Mouse (Mus musculus): ENCODE measurements around the gene Rgs7.

Gene Rgs7

DNA sequence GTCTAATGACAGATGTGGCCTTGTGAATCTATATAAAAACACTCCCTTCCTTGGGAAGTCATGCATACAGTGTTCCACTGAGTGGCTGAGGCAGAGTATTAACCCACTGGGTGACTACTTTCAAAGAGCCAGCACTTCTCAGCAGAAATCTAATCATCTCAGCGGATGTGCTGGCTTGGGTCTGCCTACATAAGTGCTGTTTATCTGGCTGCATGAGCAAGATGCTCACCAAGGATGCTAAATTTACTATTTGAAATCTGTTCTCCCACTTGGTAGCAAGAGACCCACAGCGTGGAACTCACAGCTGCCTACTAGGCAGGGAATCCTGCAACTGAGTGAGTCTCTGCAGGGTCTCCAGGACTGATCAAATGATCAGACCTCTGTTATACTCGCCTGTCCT, 184.7 kb downstream of the Rgs7 start:
- peak; percentile 83 for DNase-seq (ENCODE audit: low read depth, low spot score)

GRCm38 (mm10) chr1:175300895-175301294, 191.4 kb downstream of the Rgs7 start:
- peak; percentile 37 for DNase-seq (ENCODE audit: low read depth, low spot score)

- DNase-seq (ENCODE audit: low read depth, low spot score): peak; percentile 69
These were observed 191.9 kb downstream of the Rgs7 start for GRCm38 (mm10) chr1:175300404-175300803.

DNA sequence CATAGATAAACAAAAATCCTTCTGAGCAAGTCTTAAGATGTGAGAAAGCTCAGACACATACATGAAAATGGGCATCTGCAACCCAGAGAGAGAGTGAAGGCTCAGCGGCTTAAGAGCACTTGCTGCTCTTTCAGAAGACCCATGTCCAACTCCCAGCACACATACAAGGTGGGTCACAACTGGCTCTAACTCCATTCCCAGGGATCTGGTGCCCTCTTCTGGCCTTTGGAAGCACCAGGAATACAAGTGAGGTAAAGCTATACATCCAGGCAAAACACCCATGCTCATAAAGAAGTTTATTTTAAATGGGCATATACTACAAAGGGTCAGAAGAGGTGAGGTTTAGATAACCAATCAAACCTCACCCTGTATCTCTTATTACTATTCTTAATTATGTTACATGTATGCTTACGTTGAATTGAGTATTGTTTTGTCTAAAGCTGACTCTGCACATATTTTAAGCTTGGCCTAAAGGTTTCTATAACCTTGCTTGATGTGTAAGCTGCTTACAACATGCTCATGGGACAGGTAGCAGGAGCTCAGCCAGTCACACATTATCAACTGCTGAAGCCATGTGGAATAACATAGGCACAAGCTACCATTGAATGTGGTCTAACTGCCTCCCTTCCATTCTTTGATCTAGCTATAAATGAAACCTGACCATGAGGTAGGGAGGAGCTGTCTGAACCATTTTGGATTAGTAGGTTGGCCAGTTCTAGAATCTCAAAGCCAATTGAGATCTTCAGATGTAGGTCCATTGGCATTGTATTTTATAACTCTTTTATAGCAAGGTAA, 192.5 kb downstream of the Rgs7 start:
- DNase-seq (ENCODE audit: low read depth, low spot score): peak; percentile 18

- DNase-seq (ENCODE audit: low read depth, low spot score): peak; percentile 86
These were observed 195.4 kb downstream of the Rgs7 start for GRCm38 (mm10) chr1:175296906-175297305.

- DNase-seq (ENCODE audit: low read depth, low spot score): peak; percentile 61
These were observed 202.2 kb downstream of the Rgs7 start for GRCm38 (mm10) chr1:175290072-175290471.

DNA sequence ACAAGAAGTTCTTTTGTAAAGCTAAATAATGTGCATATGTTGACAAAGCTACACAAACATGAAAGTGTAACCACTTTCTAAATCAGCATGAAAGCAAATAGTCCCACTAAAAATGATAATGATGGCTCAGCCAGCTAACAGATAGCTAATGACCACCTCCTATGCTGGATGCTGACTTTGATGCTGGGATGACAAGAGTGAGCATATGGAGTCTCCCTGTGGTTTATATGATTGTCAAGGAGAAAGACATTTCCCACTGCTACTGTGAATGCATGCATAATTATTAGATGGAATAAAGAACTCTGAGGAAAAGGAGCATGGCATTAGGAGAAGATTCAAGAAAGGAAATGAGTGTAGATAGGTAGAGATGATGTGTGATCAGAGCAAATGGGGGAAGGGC, 230.0 kb downstream of the Rgs7 start:
- peak; percentile 39 for DNase-seq (ENCODE audit: low read depth, low spot score)

DNA sequence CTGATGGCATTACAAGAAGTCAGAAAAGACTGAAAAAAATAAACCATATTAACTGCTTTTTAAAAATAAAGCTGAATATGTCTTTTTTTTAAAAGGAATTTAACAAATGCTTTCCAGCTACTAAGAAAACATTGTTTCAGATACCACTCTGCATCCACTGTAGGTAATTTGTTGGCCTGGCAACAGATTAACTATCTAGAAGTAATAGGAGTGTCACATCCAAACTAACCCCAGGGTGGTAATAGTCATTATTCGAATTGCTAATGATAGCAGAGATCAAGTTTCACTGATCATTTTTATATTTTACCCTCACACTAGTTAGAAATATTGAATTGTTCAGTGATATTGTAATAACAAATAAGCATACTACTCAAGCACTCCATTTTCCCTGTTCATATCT, 232.9 kb downstream of the Rgs7 start:
- DNase-seq (ENCODE audit: low read depth, low spot score): no peak

DNA sequence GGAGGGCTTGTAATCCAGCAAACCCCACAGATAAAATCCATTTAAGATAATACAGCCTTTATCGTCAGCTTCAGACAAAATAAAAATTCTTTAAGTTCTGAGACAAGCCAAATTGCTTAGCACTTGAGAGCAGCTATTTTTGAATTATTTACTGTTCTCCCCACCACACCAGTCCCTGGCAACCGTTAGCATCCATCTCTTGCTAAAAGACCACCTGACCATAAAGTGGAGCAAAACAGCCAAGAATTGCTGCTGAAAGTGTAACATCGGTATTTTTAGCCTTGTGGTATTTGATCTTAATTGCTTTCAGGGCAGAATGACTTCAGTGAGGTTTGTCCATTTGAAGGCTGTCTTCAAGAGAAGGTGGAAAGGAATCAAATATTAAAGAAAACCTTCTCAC, 237.1 kb downstream of the Rgs7 start:
- DNase-seq (ENCODE audit: low read depth, low spot score): peak; percentile 55

DNA sequence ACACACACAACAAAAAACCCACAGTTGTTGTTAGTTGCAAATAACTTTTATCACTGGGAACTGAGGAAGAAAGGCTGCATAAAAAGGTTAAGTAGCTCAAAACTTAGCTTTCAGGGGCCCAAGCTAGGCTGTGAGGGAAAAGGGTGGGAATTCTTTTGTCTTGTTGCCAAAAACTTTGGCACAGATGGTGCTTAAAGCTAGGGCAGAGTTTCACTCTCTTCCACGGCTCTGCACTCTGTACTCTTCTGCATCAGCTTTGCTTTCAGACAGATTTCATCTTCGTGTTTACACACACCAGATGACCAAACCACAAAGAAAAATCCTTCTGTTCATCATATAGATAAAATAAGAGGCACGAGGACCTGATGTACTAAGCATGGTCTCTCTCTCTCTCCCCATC, 237.6 kb downstream of the Rgs7 start:
- DNase-seq (ENCODE audit: low read depth, low spot score): peak; percentile 54

DNA sequence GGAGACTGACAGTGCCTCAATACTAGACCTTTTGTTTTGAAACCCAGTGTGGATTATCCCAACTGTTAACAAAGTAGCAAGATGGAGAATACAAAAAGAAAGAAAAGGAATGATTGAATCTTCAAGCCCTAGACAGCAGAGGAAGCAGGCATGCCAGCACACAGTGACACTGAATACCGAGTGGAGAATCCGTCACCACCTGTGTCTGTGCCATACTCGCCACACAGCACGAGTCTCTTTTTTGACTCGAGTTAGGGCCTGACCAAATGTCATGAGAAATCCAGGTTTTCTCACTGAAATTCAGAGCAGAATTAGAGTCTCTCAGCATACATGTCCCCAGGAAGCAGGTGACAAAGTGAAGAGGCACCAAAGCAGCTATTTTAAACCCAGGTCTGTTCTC, 250.2 kb downstream of the Rgs7 start:
- DNase-seq (ENCODE audit: low read depth, low spot score): peak; percentile 83

- peak; percentile 54 for DNase-seq (ENCODE audit: low read depth, low spot score)
These were observed 252.2 kb downstream of the Rgs7 start for GRCm38 (mm10) chr1:175240137-175240536.

DNA sequence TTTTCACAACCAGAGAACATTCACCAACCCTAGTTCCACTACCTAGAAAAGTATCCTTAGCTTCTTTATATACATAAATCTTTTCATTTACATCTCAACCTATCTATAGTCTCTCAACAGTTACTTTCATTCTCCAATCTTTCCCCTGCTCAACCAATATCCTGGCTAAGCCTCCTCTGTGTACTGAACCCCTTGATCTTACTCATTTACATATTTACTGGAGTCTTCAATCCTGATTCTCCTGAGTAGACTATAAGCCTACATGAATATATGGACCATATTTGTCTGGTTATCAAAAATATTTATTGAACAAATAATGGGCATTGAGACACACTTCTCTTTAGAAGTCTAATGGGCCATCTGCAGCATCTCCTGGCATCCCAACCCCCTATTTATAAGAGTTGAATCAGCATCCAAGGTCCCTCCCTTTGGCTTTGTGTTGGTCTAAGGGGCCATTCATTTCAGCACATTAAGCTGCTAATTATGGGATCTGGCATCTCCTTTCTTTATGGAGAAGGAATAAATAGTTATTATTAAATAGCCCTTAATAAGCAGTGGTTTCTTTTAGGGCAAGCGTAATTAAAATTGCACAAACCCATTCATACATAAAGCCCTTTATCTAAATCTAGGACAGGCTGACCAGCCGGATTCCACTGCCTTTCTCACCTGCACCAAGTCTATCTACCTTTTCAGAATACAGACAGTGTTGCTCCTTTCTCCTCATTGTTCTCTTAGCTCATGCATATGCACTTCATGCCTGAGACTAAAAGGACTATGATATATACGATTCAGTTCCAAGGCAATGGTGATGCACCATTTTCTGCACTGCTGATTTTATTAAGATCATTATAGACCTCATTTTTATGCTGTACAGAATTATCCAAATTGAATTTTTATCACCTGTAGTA, 270.5 kb downstream of the Rgs7 start:
- no peak for DNase-seq (ENCODE audit: low read depth, low spot score)

GRCm38 (mm10) chr1:175219563-175219962, 272.7 kb downstream of the Rgs7 start:
- no peak for DNase-seq (ENCODE audit: low read depth, low spot score)

GRCm38 (mm10) chr1:175207004-175207403, 285.3 kb downstream of the Rgs7 start:
- no peak for DNase-seq (ENCODE audit: low read depth, low spot score)

- DNase-seq (ENCODE audit: low read depth, low spot score): no peak
These were observed 286.7 kb downstream of the Rgs7 start for GRCm38 (mm10) chr1:175205633-175206032.

DNA sequence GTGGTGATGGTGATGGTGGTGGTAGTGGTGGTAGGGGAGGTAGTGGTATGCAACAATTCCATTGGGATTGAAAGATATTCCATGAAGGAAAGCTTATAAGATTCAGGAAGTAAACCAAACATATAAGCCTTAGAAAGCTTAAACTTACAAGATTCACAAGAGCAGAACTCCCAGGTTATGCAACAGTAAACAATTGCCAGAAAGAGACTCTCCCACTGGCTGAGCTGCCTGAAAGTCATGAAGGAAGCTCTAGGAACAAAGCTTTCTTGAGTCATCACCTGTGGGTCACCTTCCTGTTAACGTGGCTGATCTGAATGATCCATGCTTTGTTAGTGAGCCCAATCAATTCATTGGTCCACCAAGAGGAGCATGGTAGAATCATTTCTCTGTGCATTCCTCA, 288.8 kb downstream of the Rgs7 start:
- DNase-seq (ENCODE audit: low read depth, low spot score): peak; percentile 55

DNA sequence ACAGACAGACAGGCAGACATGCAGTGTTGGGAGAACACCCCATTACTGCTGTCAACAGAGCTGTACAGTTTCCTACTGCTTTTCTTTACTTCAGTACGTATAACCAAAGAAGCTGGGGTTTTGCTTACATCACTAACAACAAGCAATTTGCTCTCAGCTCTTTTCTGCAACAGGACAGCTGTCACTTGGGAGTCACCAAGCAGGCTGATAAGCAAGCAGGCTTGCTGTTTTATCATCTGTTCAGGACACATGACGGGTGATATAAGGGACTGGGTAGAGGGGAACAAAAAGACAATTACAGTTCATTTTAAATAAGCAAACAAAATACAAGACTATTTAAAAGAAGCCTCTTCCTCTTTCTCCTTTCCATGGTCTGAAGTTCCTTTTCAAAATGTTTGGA, 289.4 kb downstream of the Rgs7 start:
- peak; percentile 37 for DNase-seq (ENCODE audit: low read depth, low spot score)

GRCm38 (mm10) chr1:175198881-175199280, 293.4 kb downstream of the Rgs7 start:
- DNase-seq (ENCODE audit: low read depth, low spot score): peak; percentile 58

DNA sequence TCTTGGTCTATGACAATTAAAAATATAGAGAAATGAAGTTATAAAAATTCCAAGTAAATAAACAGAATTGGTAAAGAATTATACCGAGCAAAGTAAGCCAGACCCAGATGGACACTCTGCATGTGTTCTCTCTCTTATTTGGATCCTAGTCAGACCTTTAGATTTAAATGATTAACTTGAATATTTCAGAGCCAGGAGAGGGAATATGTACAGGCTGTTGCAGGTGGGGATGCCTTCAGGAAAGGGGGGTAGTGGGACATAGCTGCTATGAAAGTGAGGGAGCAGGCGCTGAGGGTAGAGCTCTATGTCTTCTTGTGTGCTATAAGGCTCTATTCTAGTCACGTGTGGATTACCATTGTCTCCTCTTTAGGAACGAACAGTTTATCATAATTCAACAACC, 296.5 kb downstream of the Rgs7 start:
- peak; percentile 78 for DNase-seq (ENCODE audit: low read depth, low spot score)

DNA sequence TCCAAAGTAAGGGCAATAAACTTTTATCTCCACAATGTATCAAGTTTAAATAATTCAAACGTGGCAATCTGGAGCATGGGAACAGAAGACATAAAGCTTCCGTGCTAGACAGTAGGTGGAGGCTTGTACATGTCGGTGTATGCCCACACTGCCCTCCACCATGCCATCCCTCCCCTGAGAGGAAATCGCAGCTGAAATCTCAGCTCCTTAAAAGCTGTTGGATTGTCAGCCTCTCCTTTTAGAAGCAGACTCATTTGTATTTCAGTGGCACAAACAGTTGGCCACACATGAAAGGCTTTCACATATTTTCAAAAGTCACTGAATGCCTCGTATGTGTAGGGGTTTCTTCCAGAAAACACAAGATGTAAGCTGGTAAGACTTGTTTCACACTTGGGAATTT, 304.1 kb downstream of the Rgs7 start:
- DNase-seq (ENCODE audit: low read depth, low spot score): peak; percentile 55

DNA sequence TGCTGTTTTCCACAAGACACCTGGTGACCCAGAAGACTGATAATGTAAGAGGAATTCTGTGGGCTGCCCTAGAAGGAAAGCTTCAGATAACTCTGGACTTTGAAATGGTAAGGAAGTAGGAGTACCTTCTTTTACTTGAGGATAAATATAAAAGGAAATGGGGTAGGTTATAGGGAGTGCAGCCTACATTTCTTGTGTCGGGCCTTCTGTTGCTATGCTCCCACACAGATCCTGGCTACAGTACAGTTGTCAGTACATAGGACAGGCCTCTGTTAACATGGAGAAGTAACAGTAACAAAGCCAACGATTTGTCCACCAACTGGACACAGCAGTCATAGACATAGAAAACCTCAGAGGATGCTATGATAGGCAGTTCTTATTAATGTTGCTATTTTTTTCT, 307.1 kb downstream of the Rgs7 start:
- peak; percentile 68 for DNase-seq (ENCODE audit: low read depth, low spot score)

DNA sequence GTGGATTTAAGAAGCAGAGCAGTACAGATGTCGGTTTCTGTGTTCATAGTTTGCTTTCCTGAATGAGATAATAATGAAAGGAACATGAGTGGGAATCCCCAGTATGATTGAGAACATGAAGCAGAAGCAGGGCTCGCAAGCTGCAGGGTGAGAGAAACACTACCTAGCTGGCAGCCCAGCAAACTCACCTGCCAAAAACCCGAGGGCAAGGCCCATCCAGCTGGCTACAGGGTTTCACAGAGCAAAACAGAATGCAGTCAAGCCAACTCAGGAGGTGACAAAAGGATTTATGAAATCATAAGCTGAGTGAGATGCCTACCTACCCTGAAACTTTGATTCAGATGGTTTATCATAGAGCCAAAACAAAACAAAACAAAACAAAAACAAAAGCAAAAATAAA, 307.6 kb downstream of the Rgs7 start:
- peak; percentile 94 for DNase-seq (ENCODE audit: low read depth, low spot score)

Measured in brain, adult 2 months (tissue).